In the genomic region with DNA sequence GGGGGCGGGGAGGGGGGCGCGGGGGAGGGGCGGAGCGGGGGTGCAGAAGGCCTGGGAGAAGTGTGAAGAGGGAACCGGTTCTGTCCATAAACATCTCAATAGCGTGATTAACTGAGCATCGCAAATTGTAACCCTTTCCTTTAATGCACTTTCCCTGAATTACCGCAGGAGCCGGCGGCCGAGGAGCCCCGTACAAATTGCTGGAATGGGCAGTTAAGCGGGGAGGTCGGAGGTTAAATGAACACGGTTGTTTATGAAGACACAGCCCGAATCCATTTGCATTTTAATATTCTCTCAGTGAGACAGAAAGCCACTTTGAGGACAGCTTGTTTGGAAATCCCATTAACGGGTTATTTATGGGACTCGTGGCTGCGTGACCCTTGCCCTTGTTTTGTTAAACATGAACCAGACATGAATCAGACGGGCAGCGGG, we compare ENCODE assay signal across 9 mouse cellular contexts.
A peak's percentile ranks its signal among the peaks of the same experiment; 100 is the strongest.
DNase-seq lines count a peak whose midpoint lies in the region; ATAC-seq and TF ChIP-seq lines count a peak whose summit lies in the region.
"Had no signal": no experiment of that assay in that cellular context is flagged by ENCODE, and none has a peak within 500 bp of the region (broad histone marks: within the 10 kb centered on the region; RNA-seq: fewer than 3 reads in every experiment).

No protein-coding gene starts in this region.

- WGBS in embryonic facial prominence, embryonic 12.5 days, result 2% methylated on average over 21 of the region's 22 CpGs

- CTCF ChIA-PET in Patski (lab: Charles Lee), result no interaction called here

- H3K4me1 ChIP-seq in embryonic facial prominence, embryonic 12.5 days, result peaks cover 12% of the 10 kb centered on the region

- DNase-seq in Patski (ENCODE audit: low read depth, low spot score), result peak; percentile 27
- peak; percentile 67 for DNase-seq in kidney, adult 18-20 months
- DNase-seq in lung, postnatal 14 days, result peak; percentile 5
- DNase-seq in thymus, postnatal 10 days (ENCODE audit: low spot score in 2 of 2), result no peak
- DNase-seq in right cerebral cortex, adult 2 months (ENCODE audit: low spot score in 2 of 2), result no peak
- no peak for DNase-seq in cerebellum, adult 18-20 months

- 0 out of 2 replicates have a peak overlapping the region, but pooled peaks have one; percentile 16 for H3K9ac ChIP-seq in embryonic facial prominence, embryonic 12.5 days

- no peaks in the 10 kb centered on the region for H3K36me3 ChIP-seq in embryonic facial prominence, embryonic 12.5 days

- peaks cover 36% of the 10 kb centered on the region for H3K27me3 ChIP-seq in Patski
- H3K27me3 ChIP-seq in embryonic facial prominence, embryonic 12.5 days, result peaks cover 60% of the 10 kb centered on the region

- no peak for ATAC-seq in Patski
- no peak for ATAC-seq in embryonic facial prominence, embryonic 12.5 days (ENCODE audit: insufficient number of reproducible peaks, insufficient read depth, low FRiP score, low TSS enrichment)
- ATAC-seq in erythroblast, adult 5-6 weeks (replicated peaks; ENCODE audit: low FRiP score, poor library complexity, severe bottlenecking), result no peak

- no peak for TF ChIP-seq CTCF in Patski (IDR thresholded peaks at IDR 0.05)

- H3K27ac ChIP-seq in embryonic facial prominence, embryonic 12.5 days, result no peak overlapping the region

- no peaks in the 10 kb centered on the region for H3K9me3 ChIP-seq in embryonic facial prominence, embryonic 12.5 days
- H3K9me3 ChIP-seq: megakaryocyte, embryonic 14.5 days had no signal

- in situ Hi-C loops in Patski (cut with MboI; ENCODE audit: low pct_unique_long_range_greater_than_20kb), result no loop called here

- POLR2A ChIA-PET in Patski (lab: Charles Lee), result no interaction called here

- H3K4me3 ChIP-seq in embryonic facial prominence, embryonic 12.5 days, result peak overlapping the region; percentile 9; the same call in 1 of the 2 replicates
- H3K4me3 ChIP-seq: megakaryocyte, embryonic 14.5 days had no signal

- peak overlapping the region; percentile 46 for H3K4me2 ChIP-seq in embryonic facial prominence, embryonic 12.5 days (replicated peaks)

Comparison
In these comparisons a context has a peak if more than half of its experiments do, and no peak if none do; other contexts are left out.
1. DNase-seq: peak in Patski (single experiment), kidney, adult 18-20 months (single experiment) and lung, postnatal 14 days (single experiment); none in thymus, postnatal 10 days (0 of 2), right cerebral cortex, adult 2 months (0 of 2) and cerebellum, adult 18-20 months (0 of 2).